Mouse (Mus musculus): Measurements from ENCODE around the gene Smim8. TPM values are rescaled to one million over a fixed set of nuclear protein-coding genes. Genes with fewer than 3 reads are reported as not detected.
A peak's percentile ranks its signal among the peaks of the same experiment; 100 is the strongest.
"Not testable (repeated sequence)": the region's sequence is repeated elsewhere in the genome, so short reads cannot be mapped to it uniquely, and the experiment has no call there.

Smim8 gene
- total RNA-seq, 2 experiments from 2014 or later, result 22.7 to 22.8 TPM

GRCm38 (mm10) chr4:34756163-34756562 is 22.1 kb downstream of the Smim8 start, which contains the start of gene Gm136:
Gene Gm136 (minus strand): TSS chr4:34756263.
- Histone ChIP-seq H3K27ac (no peak within 1 kb of the TSS), H3K4me3 (no peak within 1 kb of the TSS)
- no peak for DNase-seq (ENCODE audit: low spot score in 2 of 2)
- no peak for TF ChIP-seq CTCF (conservative IDR thresholded peaks at IDR 0.05)

DNA sequence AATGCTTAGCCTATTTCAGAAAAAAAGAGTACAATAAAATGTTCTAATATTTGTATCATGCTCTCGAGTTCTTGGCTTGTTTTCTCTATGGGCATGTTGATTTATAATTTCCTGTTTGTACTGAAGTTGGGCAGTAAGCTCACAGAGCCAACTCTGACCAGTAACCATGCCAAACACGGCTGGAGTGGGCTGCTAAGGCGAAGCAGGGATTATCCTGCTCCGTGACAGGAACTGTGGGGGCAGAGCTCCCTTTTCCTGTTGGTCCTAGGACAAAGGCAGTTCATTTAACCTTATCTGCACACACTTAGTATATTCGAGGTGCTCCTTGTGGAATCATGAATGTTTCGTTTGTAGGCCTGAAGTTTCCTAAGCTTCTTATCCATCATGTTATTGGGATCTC is 29.0 kb downstream of the Smim8 start:
- H3K4me3 ChIP-seq, result no peak overlapping the region
- DNase-seq (ENCODE audit: low spot score in 2 of 2), result no peak
- no peak overlapping the region for H3K27ac ChIP-seq
- no peak for TF ChIP-seq CTCF (conservative IDR thresholded peaks at IDR 0.05)

DNA sequence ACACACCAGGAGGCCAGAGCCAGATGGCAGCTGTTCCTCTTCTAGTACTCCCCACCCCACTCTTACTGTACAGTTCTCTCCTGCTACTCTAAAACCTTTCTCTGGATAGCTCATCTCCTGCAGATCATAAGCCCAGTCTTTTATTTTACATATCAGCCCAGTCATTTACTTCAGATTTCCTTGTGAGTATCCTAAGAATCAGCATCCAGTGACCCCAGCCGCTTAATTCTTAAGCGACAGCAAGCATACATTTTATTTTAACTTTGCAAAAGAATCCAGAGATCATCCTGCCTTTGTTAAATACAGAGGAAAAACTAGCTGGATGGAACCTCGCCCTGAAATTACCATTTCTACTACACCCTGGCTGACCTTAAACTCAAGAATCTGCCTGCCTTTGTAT is 43.8 kb downstream of the Smim8 start:
- Histone ChIP-seq H3K27ac (no peak overlapping the region), H3K4me3 (no peak overlapping the region)
- no peak for DNase-seq (ENCODE audit: low spot score in 2 of 2)
- TF ChIP-seq CTCF (conservative IDR thresholded peaks at IDR 0.05), result no peak

DNA sequence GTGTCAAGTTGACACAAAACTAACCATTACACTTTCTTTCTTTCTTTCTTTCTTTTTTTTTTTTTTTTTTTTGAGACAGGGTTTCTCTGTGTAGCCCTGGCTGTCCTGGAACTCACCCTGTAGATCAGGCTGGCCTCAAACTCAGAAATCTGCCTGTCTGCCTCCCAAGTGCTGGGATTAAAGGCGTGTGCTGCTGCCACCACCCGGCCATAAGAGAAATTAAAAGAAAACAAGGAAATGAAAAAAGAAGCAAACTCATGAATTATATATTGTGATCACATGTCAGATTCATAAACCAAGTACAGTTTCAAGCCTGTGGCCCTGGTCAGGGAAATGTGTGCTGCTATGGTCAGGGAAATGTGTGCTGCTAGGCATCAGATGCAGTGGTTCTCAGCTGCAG is 44.8 kb downstream of the Smim8 start:
- peak; percentile 65 for TF ChIP-seq CTCF (conservative IDR thresholded peaks at IDR 0.05)
- not testable (repeated sequence) for DNase-seq (ENCODE audit: low spot score in 2 of 2); H3K27ac ChIP-seq; H3K4me3 ChIP-seq

- no peak for TF ChIP-seq CTCF (conservative IDR thresholded peaks at IDR 0.05)
- no peak within 1 kb of the TSS for H3K27ac ChIP-seq
- peak; percentile 34 for DNase-seq (ENCODE audit: low spot score in 2 of 2)
Measured at GRCm38 (mm10) chr4:34729851-34730341, 48.3 kb downstream of the Smim8 start, which contains the start of gene Cfap206. Gene Cfap206 (minus strand): TSS chr4:34730206.

GRCm38 (mm10) chr4:34725710-34726109 is 52.5 kb downstream of the Smim8 start:
- not testable (repeated sequence) for H3K27ac ChIP-seq; H3K4me3 ChIP-seq; DNase-seq (ENCODE audit: low spot score in 2 of 2)

More at GRCm38 (mm10) chr4:34729851-34730341, 48.3 kb downstream of the Smim8 start, which contains the start of gene Cfap206:
- peak within 1 kb of the TSS; percentile 60 for H3K4me3 ChIP-seq

DNA sequence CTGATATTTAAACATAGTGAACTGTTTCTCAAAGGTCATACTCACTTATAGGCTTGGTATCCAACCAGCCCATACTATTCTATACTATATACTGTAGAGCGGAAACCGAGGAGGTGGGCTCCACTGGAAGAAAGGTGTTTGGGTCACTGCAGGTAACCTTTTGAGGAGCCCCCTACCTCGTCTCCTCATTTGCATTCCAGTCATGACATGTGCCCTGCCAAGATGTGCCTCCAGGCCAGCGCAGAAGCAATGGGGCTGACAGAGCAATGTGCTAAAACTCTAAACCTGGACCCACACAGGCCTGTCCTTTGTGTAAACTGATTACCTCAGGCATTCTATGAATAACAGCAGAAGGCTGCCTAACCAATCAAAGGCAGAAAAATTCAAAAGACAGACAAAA is 53.9 kb downstream of the Smim8 start:
- no peak overlapping the region for H3K4me3 ChIP-seq

GRCm38 (mm10) chr4:34723186-34723585 is 55.0 kb downstream of the Smim8 start:
- TF ChIP-seq CTCF (conservative IDR thresholded peaks at IDR 0.05), result no peak
- DNase-seq (ENCODE audit: low spot score in 2 of 2), result no peak
- no peak overlapping the region for H3K4me3 ChIP-seq
- H3K27ac ChIP-seq, result no peak overlapping the region

More for the DNA sequence above, 53.9 kb downstream of the Smim8 start:
- DNase-seq (ENCODE audit: low spot score in 2 of 2), result no peak
- H3K27ac ChIP-seq, result no peak overlapping the region
- no peak for TF ChIP-seq CTCF (conservative IDR thresholded peaks at IDR 0.05)

DNA sequence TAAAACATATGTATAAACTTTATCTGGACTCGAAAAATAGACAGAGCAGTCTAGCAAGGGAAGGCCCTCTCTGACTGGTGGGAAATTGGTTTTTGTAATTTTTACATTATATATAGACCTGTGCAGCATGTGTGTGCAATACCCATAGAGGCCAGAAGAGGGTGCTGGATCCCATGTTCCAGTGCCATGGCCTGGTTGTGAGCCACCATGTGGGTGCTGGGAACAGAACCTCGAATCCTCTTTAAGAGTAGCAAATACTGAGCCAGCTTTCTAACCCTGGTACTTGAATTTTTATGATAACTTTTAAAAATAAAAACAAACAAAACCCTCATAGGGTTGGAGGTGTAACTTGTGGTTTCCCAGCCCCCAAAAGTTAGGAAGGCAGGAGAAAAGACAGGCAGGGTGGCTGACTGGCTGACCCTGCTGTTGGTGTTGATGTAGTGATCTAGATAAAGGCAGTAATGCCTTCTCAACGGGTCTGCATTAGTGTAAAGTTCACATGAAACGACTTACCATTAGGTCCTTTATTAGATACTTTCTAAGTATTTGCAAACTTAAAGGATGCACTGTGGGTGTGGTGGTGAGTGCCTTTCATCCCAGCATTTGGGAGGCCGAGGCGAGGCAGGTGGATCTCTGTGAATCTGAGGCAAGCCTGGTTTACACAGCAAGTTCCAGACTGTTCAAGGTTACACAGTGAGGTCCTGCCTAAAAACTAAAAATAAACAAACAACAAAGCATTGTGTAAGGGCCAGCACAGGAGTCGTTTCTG is 57.9 kb downstream of the Smim8 start:
- TF ChIP-seq CTCF (conservative IDR thresholded peaks at IDR 0.05), result peak; percentile 27
- H3K4me3 ChIP-seq, result no peak overlapping the region
- H3K27ac ChIP-seq, result no peak overlapping the region
- DNase-seq (ENCODE audit: low spot score in 2 of 2), result no peak

GRCm38 (mm10) chr4:34719421-34719820 is 58.8 kb downstream of the Smim8 start:
- DNase-seq (ENCODE audit: low spot score in 2 of 2), result no peak
- Histone ChIP-seq H3K4me3 (no peak overlapping the region), H3K27ac (no peak overlapping the region)
- no peak for TF ChIP-seq CTCF (conservative IDR thresholded peaks at IDR 0.05)

Other genes with a start within 250 kb of the Smim8 start
- 100 to 1,000 TPM in 1 of 2 experiments, 10 to 100 TPM in 1; 96.0 to 103 TPM for gene Akirin2, start 227.5 kb downstream of the Smim8 start, total RNA-seq (2021)
- 10 to 100 TPM; 59.1 to 64.4 TPM for gene Orc3, start 163.5 kb downstream of the Smim8 start, total RNA-seq (2021)
- 10 to 100 TPM; 24.2 to 28.5 TPM for gene Rars2, start 163.5 kb downstream of the Smim8 start, total RNA-seq (2021)
- gene Slc35a1, start 91.0 kb downstream of the Smim8 start, total RNA-seq (2021), result 10 to 100 TPM; 18.0 to 21.4 TPM
- gene Cfap206, start 48.2 kb downstream of the Smim8 start, total RNA-seq (2021), result 1 to 10 TPM; 1.4 to 1.7 TPM
- gene Gm136, start 22.2 kb downstream of the Smim8 start, total RNA-seq (2021), result not detected
- 10 to 100 TPM; 26.8 to 27.3 TPM for gene Zfp292, start 104.5 kb upstream of the Smim8 start, total RNA-seq (2021)
- gene Cga, start 115.4 kb upstream of the Smim8 start, total RNA-seq (2021), result not detected